Mouse (Mus musculus): ENCODE results near the gene Lrrc75a. TPM values are rescaled to one million over a fixed set of nuclear protein-coding genes. Genes with fewer than 3 reads are reported as not detected.
A peak's percentile ranks its signal among the peaks of the same experiment; 100 is the strongest.
"Not testable (repeated sequence)": the region's sequence is repeated elsewhere in the genome, so short reads cannot be mapped to it uniquely, and the experiment has no call there.

Gene Lrrc75a
- polyA plus RNA-seq, 1 experiment from 2014 or later = 18.6 TPM

GRCm38 (mm10) chr11:62668986-62669385, 20.7 kb upstream of the Lrrc75a start:
- Histone ChIP-seq H3K4me3 (no peak overlapping the region), H3K4me1 (replicated peaks) (peaks cover 13% of the 10 kb centered on the region), H3K9me3 (replicated peaks) (no peaks in the 10 kb centered on the region), H3K36me3 (peaks cover 26% of the 10 kb centered on the region), H3K9ac (no peak overlapping the region), H3K27ac (ENCODE audit: poor library complexity, severe bottlenecking) (no peak overlapping the region), H3K27me3 (replicated peaks) (no peaks in the 10 kb centered on the region), H3K4me2 (no peak overlapping the region)
- 84% methylated on average over 5 of the region's 5 CpGs for WGBS
- ATAC-seq (ENCODE audit: insufficient number of reproducible peaks, low FRiP score) = no peak

GRCm38 (mm10) chr11:62664250-62664649, 15.9 kb upstream of the Lrrc75a start:
- Histone ChIP-seq H3K36me3 (peaks cover 33% of the 10 kb centered on the region), H3K9ac (no peak overlapping the region), H3K27me3 (replicated peaks) (no peaks in the 10 kb centered on the region), H3K27ac (ENCODE audit: poor library complexity, severe bottlenecking) (no peak overlapping the region), H3K4me1 (replicated peaks) (peaks cover 14% of the 10 kb centered on the region; the same call in 1 of the 2 replicates), H3K4me3 (no peak overlapping the region), H3K4me2 (no peak overlapping the region), H3K9me3 (replicated peaks) (no peaks in the 10 kb centered on the region)
- 70% methylated on average over 6 of the region's 6 CpGs for WGBS
- ATAC-seq (ENCODE audit: insufficient number of reproducible peaks, low FRiP score) = no peak

- Histone ChIP-seq H3K4me3 (no peak overlapping the region), H3K27me3 (replicated peaks) (no peaks in the 10 kb centered on the region), H3K27ac (ENCODE audit: poor library complexity, severe bottlenecking) (no peak overlapping the region), H3K36me3 (peaks cover 30% of the 10 kb centered on the region), H3K4me1 (replicated peaks) (peaks cover 28% of the 10 kb centered on the region), H3K4me2 (no peak overlapping the region), H3K9me3 (replicated peaks) (no peaks in the 10 kb centered on the region), H3K9ac (no peak overlapping the region)
- no peak for ATAC-seq (ENCODE audit: insufficient number of reproducible peaks, low FRiP score)
- 51% methylated on average over 4 of the region's 4 CpGs for WGBS
These were observed 12.6 kb upstream of the Lrrc75a start for GRCm38 (mm10) chr11:62660885-62661284.

- no peaks in the 10 kb centered on the region for H3K9me3 ChIP-seq (replicated peaks)
- no peak overlapping the region for H3K9ac ChIP-seq
- H3K27ac ChIP-seq (ENCODE audit: poor library complexity, severe bottlenecking) = no peak overlapping the region
- peaks cover 26% of the 10 kb centered on the region for H3K4me1 ChIP-seq (replicated peaks)
- H3K4me3 ChIP-seq = no peak overlapping the region
- ATAC-seq (ENCODE audit: insufficient number of reproducible peaks, low FRiP score) = no peak
- no peak overlapping the region for H3K4me2 ChIP-seq
- peaks cover 38% of the 10 kb centered on the region for H3K36me3 ChIP-seq
- H3K27me3 ChIP-seq (replicated peaks) = no peaks in the 10 kb centered on the region
- 91% methylated on average over 3 of the region's 3 CpGs for WGBS
These were observed 3.8 kb upstream of the Lrrc75a start for GRCm38 (mm10) chr11:62652080-62652479.

- WGBS = 92% methylated on average over 3 of the region's 3 CpGs
- Histone ChIP-seq H3K4me2 (no peak overlapping the region), H3K27me3 (replicated peaks) (no peaks in the 10 kb centered on the region), H3K9ac (0 out of 2 replicates have a peak overlapping the region, but pooled peaks have one; percentile 1), H3K4me3 (no peak overlapping the region), H3K4me1 (replicated peaks) (peaks cover 30% of the 10 kb centered on the region), H3K9me3 (replicated peaks) (no peaks in the 10 kb centered on the region), H3K36me3 (peaks cover 36% of the 10 kb centered on the region), H3K27ac (ENCODE audit: poor library complexity, severe bottlenecking) (no peak overlapping the region)
- no peak for ATAC-seq (ENCODE audit: insufficient number of reproducible peaks, low FRiP score)
These were observed 3.2 kb upstream of the Lrrc75a start for GRCm38 (mm10) chr11:62651563-62651962.

- not testable (repeated sequence) for H3K27ac ChIP-seq (ENCODE audit: poor library complexity, severe bottlenecking); H3K9me3 ChIP-seq (replicated peaks); H3K27me3 ChIP-seq (replicated peaks); ATAC-seq (ENCODE audit: insufficient number of reproducible peaks, low FRiP score)
- H3K9ac ChIP-seq = 0 out of 2 replicates have a peak overlapping the region, but pooled peaks have one; percentile 97
- H3K4me3 ChIP-seq = peak overlapping the region; percentile 98; the same call in 1 of the 2 replicates
- WGBS = 81% methylated on average over 4 of the region's 4 CpGs
- H3K4me2 ChIP-seq = peak overlapping the region; percentile 96
- H3K36me3 ChIP-seq = peaks cover 29% of the 10 kb centered on the region
- H3K4me1 ChIP-seq (replicated peaks) = peaks cover 43% of the 10 kb centered on the region
These were observed 1.5 kb upstream of the Lrrc75a start for GRCm38 (mm10) chr11:62649803-62650202.

- Histone ChIP-seq H3K9me3 (replicated peaks) (no peaks in the 10 kb centered on the region), H3K4me3 (peak within 1 kb of the TSS; percentile 98), H3K36me3 (peaks cover 21% of the 10 kb centered on the region), H3K4me2 (peak within 1 kb of the TSS; percentile 96), H3K4me1 (replicated peaks) (peaks cover 43% of the 10 kb centered on the region), H3K27ac (ENCODE audit: poor library complexity, severe bottlenecking) (peak within 1 kb of the TSS; percentile 95), H3K9ac (peak within 1 kb of the TSS; percentile 97), H3K27me3 (replicated peaks) (no peaks in the 10 kb centered on the region)
- WGBS = under 1% methylated on average over 42 of the region's 53 CpGs
- ATAC-seq (ENCODE audit: insufficient number of reproducible peaks, low FRiP score) = peak; percentile 89
These were observed 468 bp upstream of the Lrrc75a start, which contains the start of gene Mmgt2 for GRCm38 (mm10) chr11:62648591-62649391. TSS of gene Mmgt2 (plus strand) at chr11:62648664.

- H3K4me2 ChIP-seq = peak overlapping the region; percentile 96
- H3K4me3 ChIP-seq = peak overlapping the region; percentile 98
- H3K9ac ChIP-seq = peak overlapping the region; percentile 97
- no peak for ATAC-seq (ENCODE audit: insufficient number of reproducible peaks, low FRiP score)
- H3K27ac ChIP-seq (ENCODE audit: poor library complexity, severe bottlenecking) = peak overlapping the region; percentile 95
- no peaks in the 10 kb centered on the region for H3K27me3 ChIP-seq (replicated peaks)
- WGBS = 29% methylated on average over 7 of the region's 7 CpGs
- H3K36me3 ChIP-seq = peaks cover 7% of the 10 kb centered on the region
- H3K9me3 ChIP-seq (replicated peaks) = no peaks in the 10 kb centered on the region
- peaks cover 58% of the 10 kb centered on the region for H3K4me1 ChIP-seq (replicated peaks)
These were observed 1.3 kb downstream of the Lrrc75a start for GRCm38 (mm10) chr11:62646958-62647515.

GRCm38 (mm10) chr11:62646495-62646843, 1.9 kb downstream of the Lrrc75a start:
- Histone ChIP-seq H3K4me1 (replicated peaks) (peaks cover 64% of the 10 kb centered on the region), H3K4me3 (peak overlapping the region; percentile 98), H3K4me2 (peak overlapping the region; percentile 96), H3K9ac (peak overlapping the region; percentile 97), H3K36me3 (peaks cover 3% of the 10 kb centered on the region; the same call in 1 of the 2 replicates), H3K9me3 (replicated peaks) (no peaks in the 10 kb centered on the region), H3K27me3 (replicated peaks) (no peaks in the 10 kb centered on the region), H3K27ac (ENCODE audit: poor library complexity, severe bottlenecking) (peak overlapping the region; percentile 95)
- 27% methylated on average over 4 of the region's 4 CpGs for WGBS
- no peak for ATAC-seq (ENCODE audit: insufficient number of reproducible peaks, low FRiP score)

GRCm38 (mm10) chr11:62645732-62646494, 2.4 kb downstream of the Lrrc75a start:
- 11% methylated on average over 8 of the region's 8 CpGs for WGBS
- Histone ChIP-seq H3K9ac (peak overlapping the region; percentile 97), H3K27ac (ENCODE audit: poor library complexity, severe bottlenecking) (peak overlapping the region; percentile 95), H3K4me1 (replicated peaks) (peaks cover 69% of the 10 kb centered on the region), H3K27me3 (replicated peaks) (no peaks in the 10 kb centered on the region), H3K9me3 (replicated peaks) (no peaks in the 10 kb centered on the region), H3K36me3 (peaks cover 3% of the 10 kb centered on the region; the same call in 1 of the 2 replicates), H3K4me3 (peak overlapping the region; percentile 98), H3K4me2 (peak overlapping the region; percentile 96)
- no peak for ATAC-seq (ENCODE audit: insufficient number of reproducible peaks, low FRiP score)

GRCm38 (mm10) chr11:62645337-62645675, 3.0 kb downstream of the Lrrc75a start:
- H3K27me3 ChIP-seq (replicated peaks) = no peaks in the 10 kb centered on the region
- peak overlapping the region; percentile 96 for H3K4me2 ChIP-seq
- H3K4me1 ChIP-seq (replicated peaks) = peaks cover 73% of the 10 kb centered on the region
- H3K27ac ChIP-seq (ENCODE audit: poor library complexity, severe bottlenecking) = peak overlapping the region; percentile 95
- peak overlapping the region; percentile 97; the same call in 1 of the 2 replicates for H3K9ac ChIP-seq
- H3K36me3 ChIP-seq = no peaks in the 10 kb centered on the region; the same call in 1 of the 2 replicates
- no peaks in the 10 kb centered on the region for H3K9me3 ChIP-seq (replicated peaks)
- 46% methylated on average over 4 of the region's 4 CpGs for WGBS
- H3K4me3 ChIP-seq = peak overlapping the region; percentile 98; the same call in 1 of the 2 replicates
- ATAC-seq (ENCODE audit: insufficient number of reproducible peaks, low FRiP score) = no peak
